Mouse (Mus musculus) thymus, adult 2 months (tissue): ENCODE results near the gene Syt7.

Experiments
- CTCF ChIP-seq: fragments of 200-500 bp; IDR thresholded peaks from 2 replicates; pipeline ENCODE4 v1.5.1; 2012; ENCODE audit warnings: mild to moderate bottlenecking, control low read depth, low read length, moderate library complexity, borderline replicate concordance; ENCODE audit not compliant: control insufficient read depth, poor library complexity, insufficient read depth; ENCODE audit errors: extremely low read depth
- POLR2A ChIP-seq: fragments of 200-500 bp; IDR thresholded peaks from 2 replicates; pipeline ENCODE4 v1.6.1; 2012; ENCODE audit warnings: mild to moderate bottlenecking, low read length, control low read depth, moderate library complexity; ENCODE audit not compliant: control insufficient read depth, poor library complexity, insufficient read depth; ENCODE audit errors: extremely low read depth

- TF ChIP-seq CTCF (no peak), POLR2A (no peak)
Observed at GRCm38 (mm10) chr19:10457484-10457800, 68.6 kb downstream of the Syt7 start.
